Mouse (Mus musculus) c-Kit-negative CD71-positive TER-119-positive erythroid progenitor cells, embryonic 14.5 days (primary cell): Measurements from ENCODE around the gene Nr5a1.

Experiments used
- DNase-seq: peaks from one replicate; pipeline ENCODE4 v3.0.0-alpha.2; 2013; ENCODE audit warnings: low read depth, low spot score

Gene Nr5a1

DNA sequence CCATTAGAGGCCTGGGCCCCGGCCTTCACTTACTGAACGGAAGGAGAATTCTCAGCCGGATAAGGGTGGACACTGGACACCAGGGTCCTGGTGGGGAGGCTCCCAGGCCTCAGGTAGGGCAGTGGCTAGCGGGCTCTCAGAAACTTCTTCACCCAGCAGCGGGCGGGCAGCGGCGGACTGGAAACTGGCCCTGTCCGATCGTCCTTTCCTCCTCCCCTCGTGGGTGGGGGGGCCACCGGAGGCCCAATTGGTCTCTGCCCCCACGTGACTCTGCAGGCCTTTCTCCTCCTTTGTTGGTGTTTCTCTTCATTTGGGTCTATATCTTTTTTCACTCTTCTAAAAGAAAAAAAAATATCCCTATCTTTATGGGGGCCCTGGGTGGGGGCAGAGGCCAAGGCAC, at the start of gene Nr5a1:
Gene Nr5a1, minus strand, starts transcription at position 219 of the 400 bp plus-strand sequence.
- DNase-seq, result no peak

- DNase-seq, result no peak
Measured at GRCm38 (mm10) chr2:38739847-38740246, 25.5 kb upstream of the Nr5a1 start.

DNA sequence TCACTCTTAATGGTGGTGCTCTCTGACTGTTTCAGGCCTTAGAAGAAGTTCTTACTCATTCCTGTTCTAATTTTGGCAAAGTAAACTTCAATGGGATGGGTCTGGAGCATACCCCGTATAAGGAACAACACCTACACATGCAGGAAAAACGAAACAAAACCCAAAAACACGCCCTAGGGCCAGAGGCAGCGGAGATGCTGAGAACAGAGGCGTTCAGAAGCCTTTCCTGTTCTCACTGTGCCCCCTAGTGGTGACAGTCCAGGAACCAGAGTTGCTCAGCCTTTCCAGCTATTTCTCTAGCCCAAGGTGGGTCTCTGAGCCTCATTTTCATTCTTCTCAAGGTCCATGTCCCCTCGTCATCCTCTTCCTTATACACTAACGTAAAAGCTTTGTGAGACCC, 25.1 kb upstream of the Nr5a1 start:
- DNase-seq, result peak; percentile 24

DNA sequence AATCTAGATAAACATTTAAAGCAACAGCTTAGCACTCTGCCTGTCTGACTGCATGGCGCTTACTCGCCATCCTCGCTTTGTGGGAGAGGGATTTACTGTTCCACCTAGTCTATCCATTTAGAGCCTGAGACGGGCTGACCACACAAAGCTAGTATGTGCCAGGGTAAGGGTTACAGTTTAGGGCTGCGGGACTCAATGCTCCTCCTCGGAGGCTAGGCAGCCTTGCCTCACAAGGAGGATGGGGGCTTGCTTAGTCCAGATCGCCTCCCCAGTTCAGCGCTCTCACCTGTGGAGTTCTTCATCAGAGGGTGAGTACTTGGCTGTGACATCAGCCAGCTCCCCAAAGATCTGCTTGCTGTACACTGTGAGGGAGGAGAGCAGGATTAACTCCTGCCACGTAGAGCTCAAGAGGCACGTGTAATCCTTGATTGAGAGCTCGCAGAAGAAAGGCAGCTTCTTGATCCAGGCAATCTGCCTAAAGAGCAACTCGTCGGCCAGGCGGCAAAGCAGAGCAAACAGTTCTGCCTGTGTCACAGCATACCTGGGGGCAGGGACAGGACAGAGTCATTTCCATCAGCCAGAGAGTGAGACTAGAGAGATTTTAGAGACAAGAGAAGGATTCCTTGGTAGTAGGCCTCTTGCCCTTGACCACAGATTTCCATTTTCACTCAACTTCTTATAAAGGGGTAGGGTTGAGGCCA, 24.4 kb upstream of the Nr5a1 start:
- no peak for DNase-seq

- DNase-seq, result no peak
Measured at GRCm38 (mm10) chr2:38735740-38736139, 21.4 kb upstream of the Nr5a1 start.

DNA sequence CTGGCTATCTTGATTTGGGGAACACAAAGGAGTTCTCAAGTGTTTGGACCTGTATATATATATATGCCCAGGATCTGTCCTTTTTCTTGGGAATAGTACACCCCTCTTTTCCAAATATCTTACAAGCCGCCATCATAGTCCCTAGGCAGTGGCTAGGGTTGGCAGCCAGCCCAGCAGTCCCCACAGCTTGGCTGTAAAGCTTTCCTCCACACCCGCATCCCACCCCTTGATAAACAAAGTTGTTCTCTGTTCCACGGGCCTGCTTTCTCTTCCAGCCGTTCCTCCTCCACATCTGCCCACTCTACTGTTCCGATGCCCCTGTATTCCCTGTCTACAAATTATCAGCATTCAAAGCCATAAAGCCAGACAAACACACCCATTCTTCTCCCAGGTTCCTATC, 20.4 kb upstream of the Nr5a1 start:
- DNase-seq, result no peak

GRCm38 (mm10) chr2:38730331-38730827, 16.0 kb upstream of the Nr5a1 start:
- no peak for DNase-seq

DNA sequence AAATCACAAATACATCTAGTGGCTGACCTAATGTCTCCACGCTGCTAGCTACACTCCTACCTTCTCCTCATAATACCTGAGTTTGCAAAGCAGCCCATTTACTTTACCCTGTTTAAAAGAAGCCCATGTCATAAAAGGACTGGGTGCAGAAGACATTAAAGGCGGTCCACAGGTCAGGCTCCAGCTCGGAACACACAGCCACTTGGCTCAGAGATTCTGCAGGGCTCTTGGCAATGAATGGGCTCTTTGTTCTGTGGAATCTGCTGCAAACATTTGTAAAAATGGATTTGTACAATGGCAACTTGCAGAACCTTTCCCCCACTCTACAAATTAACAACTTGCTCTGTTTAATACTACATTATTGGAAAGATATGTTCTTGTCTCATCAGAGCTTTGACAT, 11.1 kb upstream of the Nr5a1 start:
- no peak for DNase-seq

- DNase-seq, result no peak
Measured at GRCm38 (mm10) chr2:38723378-38723777, 9.0 kb upstream of the Nr5a1 start.

DNA sequence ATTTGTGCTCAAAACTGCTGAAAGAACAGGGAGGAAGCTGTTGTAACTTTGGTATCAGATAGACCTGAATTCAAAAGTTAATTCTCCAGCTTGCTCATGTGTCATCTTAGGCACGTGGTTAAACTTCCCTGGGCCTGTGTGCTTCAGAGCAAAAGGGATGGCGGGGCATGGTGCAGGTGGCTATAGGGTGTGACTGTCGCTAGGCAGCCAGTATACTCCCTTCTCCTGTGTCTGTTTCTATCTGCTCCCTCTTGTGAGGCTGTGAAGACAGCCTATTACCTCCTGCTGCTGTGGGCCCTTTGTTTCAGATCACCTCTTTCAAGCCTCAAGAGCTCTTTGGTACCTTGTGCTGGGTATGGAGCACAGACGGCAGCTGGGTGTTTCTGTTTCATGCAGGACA, 7.7 kb upstream of the Nr5a1 start:
- DNase-seq, result no peak

DNA sequence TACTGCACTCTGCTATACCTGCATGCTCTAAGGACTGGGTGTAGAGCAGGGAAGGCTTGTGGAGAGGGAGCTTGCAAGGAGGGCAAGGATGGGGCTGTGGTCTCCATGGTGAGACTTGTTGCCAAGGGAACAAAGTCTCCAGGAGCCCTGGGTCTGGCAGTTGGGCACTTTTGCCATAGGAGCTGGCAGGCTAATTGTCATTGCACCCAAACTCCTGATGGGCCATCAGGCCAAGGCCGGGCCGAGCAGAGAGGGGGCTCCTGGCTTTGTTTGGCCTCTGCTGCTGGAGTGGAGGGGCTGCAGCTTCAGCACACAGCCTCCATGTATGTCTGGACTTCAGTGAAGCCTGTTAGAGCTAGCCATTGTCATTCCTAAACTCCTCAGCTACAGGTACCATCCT, 6.3 kb upstream of the Nr5a1 start:
- DNase-seq, result no peak

DNA sequence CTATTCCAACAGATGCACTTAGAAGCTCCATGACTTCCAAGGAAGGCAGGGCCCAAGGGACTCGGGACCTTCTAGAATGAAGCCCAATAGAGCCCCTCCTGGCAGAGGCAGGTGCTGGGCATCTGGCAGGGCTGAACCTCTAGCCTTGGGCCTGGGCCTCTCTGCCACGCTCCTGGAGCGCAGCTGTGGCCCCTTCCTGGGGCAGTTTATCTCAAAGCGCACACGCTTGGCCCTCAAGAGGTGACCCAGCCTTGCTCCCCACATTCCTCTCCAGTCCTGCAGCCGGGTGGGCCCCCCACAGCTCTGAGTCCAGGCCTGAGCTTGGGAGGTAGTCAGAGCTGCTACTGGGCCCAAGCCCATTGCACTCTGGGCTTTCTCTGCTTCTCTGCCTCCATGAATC, 5.0 kb upstream of the Nr5a1 start:
- DNase-seq, result no peak

DNA sequence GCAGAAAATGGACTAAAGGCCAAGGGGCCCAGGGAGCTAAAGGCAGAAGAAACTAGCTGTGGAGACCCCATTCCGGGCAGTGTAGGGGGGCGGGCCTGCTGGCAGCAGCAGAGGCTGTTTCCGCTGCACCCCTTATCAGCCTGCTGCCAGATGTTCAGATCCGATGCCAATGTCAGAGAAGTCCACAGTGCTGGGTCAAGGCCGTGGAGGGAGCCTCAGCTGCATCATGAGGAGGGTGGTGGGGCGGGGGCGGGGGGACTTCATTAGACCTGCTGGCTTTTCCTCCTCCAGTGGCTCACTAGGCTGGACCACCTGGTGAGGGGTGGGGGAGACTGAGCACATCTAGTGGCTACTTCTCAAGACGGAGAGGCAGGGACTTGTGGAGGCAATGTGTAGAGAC, 4.3 kb upstream of the Nr5a1 start:
- DNase-seq, result no peak

DNA sequence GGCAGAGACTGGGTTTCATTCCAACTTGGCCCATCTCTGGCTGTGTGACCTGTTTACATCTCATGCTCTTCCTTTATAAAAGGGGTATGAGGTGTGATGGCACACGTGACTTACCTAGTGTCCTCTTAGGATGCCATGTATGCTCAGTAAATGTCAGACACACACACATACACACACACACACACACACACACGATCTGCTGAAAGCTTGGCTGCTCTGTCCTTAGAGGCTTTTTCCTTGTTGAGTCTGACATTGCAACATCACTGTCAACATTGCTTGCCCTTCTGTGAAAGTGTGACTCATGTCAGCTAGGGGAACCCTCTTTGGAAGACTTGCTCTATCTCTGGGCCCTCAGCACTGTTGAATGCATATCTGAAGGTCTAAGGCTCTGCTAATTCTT, 3.1 kb upstream of the Nr5a1 start:
- DNase-seq, result no peak

DNA sequence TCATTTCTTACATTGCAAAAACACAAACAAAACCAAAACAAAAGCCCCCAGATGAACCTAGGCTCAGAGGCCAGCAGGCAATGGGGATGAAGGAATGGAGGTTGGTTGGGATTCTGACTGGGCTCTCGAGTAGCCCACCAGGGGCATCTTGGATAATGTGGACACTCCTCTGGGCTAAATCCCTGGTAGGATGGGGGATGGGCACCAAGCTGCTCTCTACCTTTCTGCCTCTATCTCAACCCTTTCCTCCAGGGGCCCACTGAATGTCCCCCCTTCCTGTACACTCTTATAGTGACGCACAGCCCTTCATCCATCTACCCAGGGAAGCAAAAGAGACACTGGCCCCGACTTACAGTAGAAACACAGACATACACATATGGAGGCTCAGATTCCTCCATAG, 746 bp downstream of the Nr5a1 start:
- DNase-seq, result no peak

DNA sequence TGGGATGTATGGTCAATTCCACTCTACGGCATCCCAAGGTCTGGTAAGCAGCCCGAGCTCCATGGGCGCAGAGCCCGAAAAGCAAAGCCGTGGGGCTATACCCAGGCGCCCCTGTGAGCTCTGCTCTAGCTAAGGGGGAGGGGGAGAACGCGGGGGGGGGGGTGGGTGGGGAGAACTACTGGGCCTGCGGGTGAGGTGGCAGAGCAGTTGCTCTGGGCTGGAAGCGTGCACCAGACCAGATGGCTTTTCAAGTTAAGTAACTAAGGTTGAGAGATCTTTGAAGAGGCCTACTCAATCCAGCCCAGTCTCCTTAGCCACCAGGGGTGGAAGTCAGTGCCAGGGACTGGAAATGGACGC, 1.6 kb downstream of the Nr5a1 start:
- DNase-seq, result no peak

DNA sequence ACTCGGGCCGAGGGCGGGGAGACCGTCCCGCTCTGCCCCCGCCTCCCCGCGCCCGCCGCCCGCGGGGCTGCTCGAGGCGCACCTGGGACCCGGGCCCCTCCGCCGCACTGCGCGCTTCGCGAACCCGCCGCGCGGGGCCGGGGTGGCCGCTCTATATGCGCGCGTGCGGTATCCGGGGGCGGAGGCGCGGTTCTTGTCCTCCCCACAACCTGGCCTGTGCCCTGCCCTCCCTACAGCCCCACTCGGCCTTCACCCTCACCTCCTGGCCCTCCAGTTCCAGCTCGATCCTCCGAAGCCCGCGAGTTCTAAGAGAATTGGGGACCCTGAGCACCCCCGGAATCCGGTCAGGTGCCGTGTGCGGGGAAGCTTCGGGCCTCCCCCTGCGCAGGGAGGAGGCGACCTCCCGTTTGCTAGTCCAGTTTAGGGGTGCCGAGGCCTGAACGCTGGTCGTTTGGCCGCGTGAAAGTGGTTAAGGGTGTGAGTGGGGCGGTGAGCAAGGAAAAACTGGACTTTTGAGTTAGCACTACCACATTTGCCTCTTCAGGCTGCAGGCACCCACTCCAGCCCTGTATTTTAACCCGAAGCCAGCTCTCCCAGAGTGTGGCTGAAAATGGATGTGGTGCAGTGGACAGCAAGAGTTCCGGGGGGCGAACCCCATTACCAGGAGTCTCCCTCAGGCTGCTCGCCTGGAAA, 2.1 kb downstream of the Nr5a1 start:
- no peak for DNase-seq

DNA sequence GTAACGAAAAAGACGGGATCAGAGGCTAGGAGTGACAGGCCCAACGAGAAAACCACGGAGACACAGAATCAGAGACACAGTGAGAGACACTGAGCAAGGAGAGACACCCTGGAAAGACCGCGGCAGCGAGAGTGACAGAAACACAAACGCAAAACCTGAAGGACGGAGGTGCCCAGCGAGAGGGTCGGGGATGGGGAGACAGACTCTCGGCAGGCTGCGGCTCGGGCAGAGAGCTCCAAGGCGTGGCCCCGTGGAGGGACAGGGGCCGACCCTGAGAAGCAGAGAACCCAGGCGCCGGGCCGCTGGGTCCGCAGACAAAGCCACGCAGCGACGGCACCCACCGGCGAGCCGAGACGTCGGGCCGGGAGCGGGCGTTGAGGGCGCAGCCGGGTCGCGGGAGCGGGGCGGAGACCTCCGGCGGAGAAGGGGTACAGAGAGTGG, 2.9 kb downstream of the Nr5a1 start:
- DNase-seq, result no peak

DNA sequence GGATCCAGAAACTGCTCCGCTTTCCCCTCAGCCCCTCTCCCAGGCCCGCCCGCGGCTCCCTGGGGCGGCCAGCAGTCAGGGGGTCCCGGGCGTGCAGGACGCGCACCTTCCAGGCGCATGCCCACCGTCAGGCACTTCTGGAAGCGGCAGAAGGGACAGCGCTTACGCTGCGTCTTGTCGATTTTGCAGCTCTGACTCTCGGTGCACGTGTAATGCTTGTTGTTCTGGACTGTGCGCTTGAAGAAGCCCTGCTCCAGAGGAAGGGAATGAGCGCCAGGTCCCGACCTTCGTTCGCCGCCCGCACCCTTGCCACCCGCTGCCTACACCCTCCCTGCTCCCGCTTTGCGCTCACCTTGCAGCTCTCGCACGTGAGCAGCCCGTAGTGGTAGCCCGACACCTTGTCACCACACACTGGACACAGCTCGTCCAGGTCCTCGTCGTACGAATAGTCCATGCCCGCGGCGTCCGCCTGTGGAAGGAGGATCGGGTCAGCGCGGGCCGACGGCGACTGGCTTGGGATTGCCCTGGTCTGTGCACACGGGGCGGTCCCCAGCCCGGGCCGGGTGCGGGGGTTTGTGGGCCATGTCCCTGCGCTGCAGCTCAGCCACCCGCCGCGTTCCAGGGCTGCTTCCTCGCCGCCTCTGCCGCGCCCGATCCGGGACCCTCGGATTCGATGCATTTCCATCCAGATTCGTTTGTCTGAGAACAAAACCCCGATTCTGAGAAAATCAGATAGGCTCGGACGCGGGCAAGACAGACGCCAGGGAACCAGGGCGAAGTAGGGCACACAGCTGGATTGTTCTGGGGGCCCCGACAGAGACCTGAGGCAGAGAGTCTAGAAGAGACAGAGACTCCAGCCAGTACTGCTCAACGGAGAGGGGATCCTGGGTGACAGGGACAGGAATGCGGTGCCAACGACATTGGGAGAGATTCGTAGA, 3.8 kb downstream of the Nr5a1 start:
- no peak for DNase-seq

DNA sequence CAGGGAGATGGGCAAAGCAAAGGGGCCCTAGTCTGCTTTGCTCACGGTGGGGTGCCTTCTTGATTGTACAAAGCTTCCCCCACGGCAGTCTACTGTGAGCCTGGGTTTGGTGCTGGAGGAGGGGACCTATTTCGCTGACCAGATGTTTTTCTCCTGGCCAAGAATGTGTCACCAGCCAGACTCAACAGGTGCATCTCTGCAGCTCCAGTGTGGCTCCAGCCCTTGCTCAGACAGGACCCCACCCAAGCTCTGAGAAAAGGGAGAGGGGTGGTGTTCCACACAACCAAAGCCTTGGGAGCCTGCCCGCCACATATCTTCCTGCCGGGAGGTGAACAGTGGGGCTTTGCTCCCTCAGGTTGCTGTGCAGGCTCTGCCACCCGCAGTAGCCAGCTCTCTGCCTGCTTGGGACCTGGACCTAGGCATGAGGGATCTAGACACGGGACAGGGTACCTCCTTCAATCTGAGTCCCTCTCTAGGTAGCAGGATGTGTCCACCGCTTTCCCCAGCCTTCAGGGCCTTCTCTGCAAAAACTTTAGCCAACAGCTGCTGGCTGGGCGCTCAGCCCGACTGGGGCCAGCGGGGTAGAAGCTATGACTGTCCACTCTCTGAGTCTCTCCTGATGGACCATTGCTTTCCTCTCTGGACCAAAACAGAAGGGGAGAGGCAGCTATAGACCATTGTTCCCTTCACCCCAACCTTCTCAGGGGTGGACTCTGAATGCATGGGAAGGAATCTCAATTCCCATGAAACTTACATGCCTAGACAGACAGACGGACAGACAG, 5.2 kb downstream of the Nr5a1 start:
- no peak for DNase-seq

DNA sequence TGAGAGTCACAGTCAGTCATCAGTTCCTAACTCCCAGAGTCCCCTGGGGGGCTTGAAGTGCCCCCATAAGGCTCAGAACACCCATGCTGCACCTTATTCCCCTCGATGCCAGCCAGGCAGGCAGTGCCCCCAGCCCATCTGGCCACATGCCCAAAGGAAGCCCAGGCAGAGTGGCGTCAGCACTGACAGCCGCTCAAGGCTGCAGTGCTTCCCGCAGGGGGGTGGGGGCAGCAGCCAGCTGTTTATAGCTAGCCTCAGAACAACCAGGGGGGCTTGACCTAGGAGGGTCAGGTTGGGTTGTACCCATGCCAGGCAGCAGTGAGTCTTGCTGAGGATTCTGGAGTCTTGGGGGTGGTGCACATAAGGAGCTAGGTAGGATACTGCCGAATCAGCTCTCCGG, 7.7 kb downstream of the Nr5a1 start:
- no peak for DNase-seq

DNA sequence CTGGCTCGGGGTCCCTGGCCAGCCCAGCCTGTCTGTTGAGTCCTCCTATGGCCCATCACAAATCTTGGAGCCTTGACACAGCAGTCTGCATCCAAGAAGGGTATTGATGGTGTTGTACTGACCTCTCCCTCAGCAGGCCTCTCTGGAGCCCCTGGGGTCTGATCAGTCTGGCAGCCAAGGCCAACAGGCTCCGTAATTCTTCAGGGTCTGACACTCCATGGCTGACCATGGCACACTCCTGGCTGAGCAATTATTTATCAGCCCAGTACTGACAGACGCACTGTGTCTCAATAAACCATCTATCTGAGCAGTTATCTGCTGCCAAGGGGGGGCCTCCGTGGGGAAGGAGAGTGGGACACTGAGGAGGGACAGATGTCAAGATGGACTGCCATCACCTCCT, 9.3 kb downstream of the Nr5a1 start:
- DNase-seq, result no peak
